Mouse (Mus musculus): Measurements from ENCODE around the gene Neu2.
A peak's percentile ranks its signal among the peaks of the same experiment; 100 is the strongest.

Neu2 gene

GRCm38 (mm10) chr1:87541614-87542013 is 31.9 kb downstream of the Neu2 start:
- DNase-seq = peak; percentile 50

GRCm38 (mm10) chr1:87551008-87551407 is 41.3 kb downstream of the Neu2 start:
- DNase-seq = no peak

- no peak for DNase-seq
Observed at GRCm38 (mm10) chr1:87553586-87553985, 43.9 kb downstream of the Neu2 start.

GRCm38 (mm10) chr1:87562967-87563366 is 53.3 kb downstream of the Neu2 start:
- no peak for DNase-seq

- DNase-seq = no peak
Observed at GRCm38 (mm10) chr1:87565760-87566159, 56.1 kb downstream of the Neu2 start.

- DNase-seq = peak; percentile 47
Observed at GRCm38 (mm10) chr1:87568398-87568797, 58.7 kb downstream of the Neu2 start.

- no peak for DNase-seq
Observed at GRCm38 (mm10) chr1:87573261-87573660, 63.6 kb downstream of the Neu2 start.

GRCm38 (mm10) chr1:87573800-87574215 is 64.1 kb downstream of the Neu2 start, which contains the start of gene Ngef:
Ngef (minus strand) TSS chr1:87573870.
- no peak for DNase-seq

- DNase-seq = peak; percentile 74
Observed at GRCm38 (mm10) chr1:87574353-87574752, 64.7 kb downstream of the Neu2 start.

- peak; percentile 33 for DNase-seq
Observed at GRCm38 (mm10) chr1:87574785-87575184, 65.1 kb downstream of the Neu2 start.

- DNase-seq = no peak
Observed at GRCm38 (mm10) chr1:87578965-87579364, 69.3 kb downstream of the Neu2 start.

GRCm38 (mm10) chr1:87580824-87581223 is 71.1 kb downstream of the Neu2 start:
- peak; percentile 20 for DNase-seq

- DNase-seq = peak; percentile 14
Observed at GRCm38 (mm10) chr1:87589162-87589561, 79.5 kb downstream of the Neu2 start.

- DNase-seq = no peak
Observed at GRCm38 (mm10) chr1:87589980-87590379, 80.3 kb downstream of the Neu2 start.

- no peak for DNase-seq
Observed at GRCm38 (mm10) chr1:87594261-87594660, 84.6 kb downstream of the Neu2 start.

- no peak for DNase-seq
Observed at GRCm38 (mm10) chr1:87594671-87595070, 85.0 kb downstream of the Neu2 start.

- no peak for DNase-seq
Observed at GRCm38 (mm10) chr1:87600533-87600932, 90.8 kb downstream of the Neu2 start.

GRCm38 (mm10) chr1:87601801-87602200 is 92.1 kb downstream of the Neu2 start:
- DNase-seq = no peak

- no peak for DNase-seq
Observed at GRCm38 (mm10) chr1:87603389-87603788, 93.7 kb downstream of the Neu2 start.

- DNase-seq = no peak
Observed at GRCm38 (mm10) chr1:87605296-87605695, 95.6 kb downstream of the Neu2 start.

- no peak for DNase-seq
Observed at GRCm38 (mm10) chr1:87607385-87608091, 97.8 kb downstream of the Neu2 start.

- DNase-seq = peak; percentile 66
Observed at GRCm38 (mm10) chr1:87608416-87609046, 98.8 kb downstream of the Neu2 start.

- no peak for DNase-seq
Observed at GRCm38 (mm10) chr1:87614576-87615295, 105.0 kb downstream of the Neu2 start.

GRCm38 (mm10) chr1:87620211-87620668 is 110.6 kb downstream of the Neu2 start, which contains the start of gene Inpp5d:
Inpp5d (plus strand) TSS chr1:87620312.
- DNase-seq = no peak

All from retina, postnatal 1 day (tissue).